Mouse (Mus musculus): ENCODE data around the gene Eci1.

DNA sequence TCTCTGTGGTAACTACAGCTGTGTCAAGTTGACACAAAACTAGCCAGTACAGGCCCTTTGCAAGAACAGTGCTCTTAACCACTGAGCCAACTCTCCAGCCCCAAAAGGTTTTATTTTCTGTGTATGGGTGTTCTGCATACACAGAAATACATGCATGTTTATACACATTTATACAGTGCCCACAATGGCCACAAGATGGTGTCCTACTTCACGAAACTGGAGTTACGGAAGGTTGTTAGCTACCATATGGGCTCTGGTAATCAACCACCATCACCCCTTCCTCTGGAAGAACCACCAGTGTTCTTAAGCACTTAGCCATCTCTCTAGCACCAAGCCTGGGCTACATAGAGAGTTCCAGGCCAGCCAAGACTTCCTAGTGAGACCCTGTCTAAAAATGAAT is 35.1 kb downstream of the Eci1 start:
- TF ChIP-seq GATA1 (IDR thresholded peaks at IDR 0.05; ENCODE audit: low read length) (no peak), TAL1 (IDR thresholded peaks at IDR 0.05; ENCODE audit: low read length) (no peak)

Data from erythroblast, embryonic 14.5 days (primary cell).